Mouse (Mus musculus): ENCODE measurements around the gene Bak1.
"Not testable (repeated sequence)": the region's sequence is repeated elsewhere in the genome, so short reads cannot be mapped to it uniquely, and the experiment has no call there.

DNA sequence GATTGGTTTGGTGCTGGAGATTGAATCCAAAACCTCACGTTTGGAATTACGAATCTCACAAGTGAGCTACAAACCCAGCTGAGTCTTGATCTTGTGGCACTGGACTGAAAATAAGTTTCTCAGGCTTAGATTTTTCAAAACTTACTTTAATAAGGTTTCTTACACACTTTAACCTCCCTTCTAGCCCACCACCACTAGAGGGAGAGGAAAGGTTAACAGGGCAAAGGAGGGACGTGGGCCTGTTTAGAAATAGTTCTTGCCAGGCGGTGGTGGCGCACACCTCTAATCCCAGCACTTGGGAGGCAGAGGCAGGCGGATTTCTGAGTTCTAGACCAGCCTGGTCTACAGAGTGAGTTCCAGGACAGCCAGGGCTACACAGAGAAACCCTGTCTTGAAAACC lies 51.5 kb downstream of the Bak1 start:
- not testable (repeated sequence) for TF ChIP-seq EP300 (IDR thresholded peaks at IDR 0.05)
- peak; percentile 28 for TF ChIP-seq CTCF (IDR thresholded peaks at IDR 0.05)
